Mouse (Mus musculus) T-cell, adult 2 months (primary cell): ENCODE data around the gene Olfr713.

Experiments
- DNase-seq: peaks from one replicate; pipeline ENCODE4 v3.0.0; 2022; ENCODE audit warnings: low spot score

Olfr713 gene

DNA sequence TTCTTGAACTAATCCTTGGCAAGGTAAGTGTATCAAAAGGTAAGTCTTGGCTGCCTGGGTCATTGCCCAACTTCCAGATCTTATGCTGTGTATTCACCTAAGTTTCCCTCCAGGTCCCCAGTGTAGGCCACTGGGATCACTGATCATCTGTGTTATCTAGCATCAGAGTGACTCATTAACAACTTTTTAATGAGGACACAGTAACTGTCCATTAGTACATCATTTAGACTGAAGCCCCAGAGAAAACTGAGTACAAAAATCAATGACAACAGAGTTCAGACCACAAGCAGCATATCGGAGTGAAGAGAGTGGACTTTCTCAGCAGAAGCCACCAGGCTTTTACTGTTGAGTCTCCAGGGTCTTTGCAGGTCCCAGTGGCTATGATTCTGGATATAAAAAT lies at the start of gene Olfr713:
Gene Olfr713, plus strand, starts transcription at position 301 of the 400 bp plus-strand sequence.
- DNase-seq, result no peak

DNA sequence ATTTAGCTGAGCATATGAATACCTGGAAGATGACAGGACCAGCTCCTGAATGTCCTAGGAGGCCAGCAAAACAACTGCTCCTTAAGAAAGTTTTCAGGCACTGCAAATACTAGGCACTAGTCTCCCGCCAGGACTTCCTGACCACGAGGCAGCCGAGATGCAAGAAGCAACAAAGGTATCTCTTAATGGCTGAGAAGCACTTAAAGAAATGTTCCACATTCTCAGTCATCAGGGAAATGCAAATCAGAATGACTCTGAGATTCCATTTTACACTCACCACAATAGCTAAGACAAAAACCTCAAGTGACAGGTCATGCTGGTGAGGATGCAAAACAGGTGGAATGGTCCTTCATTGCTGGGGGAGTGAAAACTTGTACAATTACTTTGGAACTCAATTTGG lies 45.7 kb upstream of the Olfr713 start:
- no peak for DNase-seq

DNA sequence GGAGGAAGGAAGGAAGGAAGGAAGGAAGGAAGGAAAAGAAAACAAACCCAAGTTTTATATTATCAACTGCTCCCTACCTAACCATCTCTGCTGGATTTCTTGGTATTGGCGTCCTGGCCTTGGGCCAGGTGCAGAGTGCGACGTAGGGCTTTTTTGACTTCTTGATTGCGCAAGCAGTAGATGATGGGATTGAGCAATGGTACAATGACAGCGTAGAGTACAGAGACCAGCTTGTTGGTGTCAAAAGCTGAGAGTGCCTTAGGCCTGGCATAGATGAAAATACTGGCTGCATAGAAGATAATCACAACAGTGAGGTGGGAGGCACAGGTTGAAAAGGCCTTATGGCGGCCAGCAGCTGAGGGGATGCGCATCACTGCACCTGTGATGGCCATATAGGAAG lies 30.2 kb upstream of the Olfr713 start:
- DNase-seq, result no peak

DNA sequence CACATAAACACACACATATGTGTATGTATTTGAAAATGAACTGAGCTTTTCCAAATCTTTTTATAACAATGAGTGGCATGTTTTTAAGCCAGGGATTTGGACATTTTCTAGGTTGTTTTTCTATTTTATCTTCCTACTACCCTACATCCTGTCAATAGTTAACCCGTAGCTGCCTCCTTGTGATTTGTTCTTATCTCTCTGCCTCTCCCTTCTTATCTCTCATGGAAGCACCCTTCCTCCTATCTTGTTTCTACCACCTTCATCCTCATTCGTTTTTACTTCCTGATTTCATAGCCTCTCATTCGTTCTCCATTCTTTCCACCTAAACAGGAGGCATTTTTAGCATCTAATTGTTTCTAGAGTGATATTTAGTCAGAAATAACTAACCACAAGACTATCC lies 26.8 kb upstream of the Olfr713 start:
- DNase-seq, result no peak

DNA sequence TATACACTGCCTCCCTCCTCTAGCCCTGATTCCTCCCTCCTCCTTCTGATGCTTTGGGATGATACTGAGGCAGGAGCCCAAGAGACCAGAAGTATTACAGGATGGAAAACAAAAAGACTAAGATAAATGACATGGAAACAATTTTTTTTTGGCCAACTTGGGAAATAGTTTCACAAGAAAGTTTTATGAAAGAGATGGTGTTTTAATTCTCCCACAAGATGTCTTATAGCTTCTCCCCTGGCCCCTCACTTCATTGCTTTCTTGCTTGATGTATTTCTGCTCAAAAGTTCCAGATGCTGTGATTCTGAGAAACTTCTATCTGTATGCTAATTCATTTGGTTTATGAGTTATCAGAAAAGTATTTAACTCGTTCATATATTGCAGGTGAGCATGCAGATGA lies 25.0 kb upstream of the Olfr713 start, which contains the start of gene Olfr2:
Gene Olfr2, minus strand, starts transcription at position 101 of the 400 bp plus-strand sequence.
- no peak for DNase-seq

DNA sequence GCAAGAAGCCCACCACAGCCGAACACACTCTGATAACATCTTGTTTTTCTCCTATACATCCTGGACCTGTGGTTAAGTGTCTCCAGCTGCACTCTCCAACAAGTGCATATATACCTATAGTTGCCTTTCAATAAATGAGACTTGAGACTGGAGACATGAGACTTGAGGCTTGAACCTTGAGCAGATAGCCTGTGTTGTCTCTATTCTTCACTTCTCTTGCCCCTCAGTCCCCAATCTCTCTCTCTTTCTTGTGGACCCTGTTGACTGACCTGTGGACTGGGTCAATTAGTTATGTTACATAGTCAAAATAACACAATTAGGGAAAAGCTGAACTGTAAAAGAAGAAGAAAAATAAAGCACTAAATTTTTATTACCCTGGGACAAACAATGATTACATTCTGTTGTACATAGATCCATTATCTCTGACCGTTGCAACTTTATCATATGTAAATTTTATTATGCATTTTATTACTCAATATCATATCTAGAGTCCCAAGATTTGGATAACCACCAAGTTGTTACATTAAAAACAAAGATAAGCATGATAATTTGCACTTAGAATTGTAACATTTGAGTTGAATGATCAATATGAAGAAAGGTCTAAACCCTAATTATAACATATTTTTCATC lies 9.1 kb downstream of the Olfr713 start:
- no peak for DNase-seq

- DNase-seq, result no peak
Observed at GRCm38 (mm10) chr7:107043136-107043535, 12.2 kb downstream of the Olfr713 start.

- DNase-seq, result no peak
Observed at GRCm38 (mm10) chr7:107044407-107044806, 13.4 kb downstream of the Olfr713 start.

GRCm38 (mm10) chr7:107045833-107046232 lies 14.9 kb downstream of the Olfr713 start:
- peak; percentile 39 for DNase-seq

DNA sequence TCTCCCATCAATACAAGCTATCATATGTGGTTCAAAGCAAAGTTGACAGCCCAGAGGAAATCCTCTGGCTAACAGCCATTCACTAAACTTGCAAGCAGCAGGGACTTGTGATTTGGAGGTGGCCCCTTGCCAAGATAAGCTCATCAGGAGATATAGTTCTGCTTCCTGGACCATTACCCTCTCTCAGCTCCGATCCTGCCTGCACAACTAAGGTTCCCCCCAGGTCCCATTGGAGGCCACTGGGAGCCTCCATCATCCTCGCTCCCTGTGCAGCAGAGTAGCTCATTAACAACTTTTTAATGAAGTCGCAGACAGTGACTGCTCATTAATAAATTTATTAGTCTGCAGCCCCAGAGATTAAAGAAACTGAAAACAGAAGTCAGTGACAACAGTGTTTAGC lies 16.6 kb downstream of the Olfr713 start:
- DNase-seq, result no peak

DNA sequence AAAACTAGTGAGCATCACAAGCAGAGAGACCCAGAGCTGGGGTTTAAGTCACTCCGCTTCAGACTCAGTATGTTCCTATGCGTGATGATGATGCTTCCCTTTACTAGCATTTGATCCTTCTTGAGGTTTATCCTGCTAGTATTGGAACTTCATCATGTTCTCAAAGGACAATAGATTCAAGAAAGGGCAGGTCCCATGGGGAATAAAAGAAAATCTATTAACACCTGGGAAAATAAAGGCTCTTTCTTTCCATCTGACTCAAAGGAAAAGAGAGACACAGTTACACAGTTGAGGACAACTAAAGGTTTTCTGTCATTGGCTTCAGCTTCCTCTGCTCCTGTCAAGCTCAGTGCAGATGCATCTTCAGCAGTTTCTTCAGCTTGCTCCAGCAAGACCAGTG lies 39.7 kb downstream of the Olfr713 start, which contains the start of gene Olfr714:
Gene Olfr714, plus strand, starts transcription at position 301 of the 400 bp plus-strand sequence.
- DNase-seq, result no peak
